Mouse (Mus musculus) MEL (cell line): ENCODE measurements around the gene Tor1a. TPM values are rescaled to one million over a fixed set of nuclear protein-coding genes. Genes with fewer than 3 reads are reported as not detected.

Source experiments
- DNase-seq: peaks from one replicate; pipeline ENCODE4 v3.0.0; 2011; ENCODE audit warnings: low read depth, low spot score
- H3K27ac ChIP-seq: 2 replicates; pipeline ENCODE4 v1.5.1; 2012; ENCODE audit warnings: low read depth, mild to moderate bottlenecking, control low read depth, low read length, moderate library complexity; ENCODE audit not compliant: control insufficient read depth
- H3K27me3 ChIP-seq, 2 experiments: fragments of 150-350 bp in 1 of 2; sonication (generic) in 1 of 2; 2 replicates each; pipeline ENCODE4 v1.6.1; 2012; ENCODE audit warnings: low read length in 2 of 2, mild to moderate bottlenecking in 2 of 2, improper control_type of control experiment in 1 of 2, moderate library complexity in 1 of 2; ENCODE audit not compliant: insufficient read depth in 2 of 2, control insufficient read depth in 1 of 2
- H3K36me3 ChIP-seq, 2 experiments: 2 replicates each; pipeline ENCODE4 v1.6.1; 2012 to 2014; ENCODE audit warnings: low read length in 2 of 2, improper control_type of control experiment in 1 of 2, inconsistent platforms in 1 of 2, mild to moderate bottlenecking in 1 of 2; ENCODE audit not compliant: insufficient read depth in 2 of 2, control insufficient read depth in 1 of 2
- H3K4me1 ChIP-seq, 2 experiments: fragments of 150-350 bp in 1 of 2; sonication (generic) in 1 of 2; 2 replicates each; pipeline ENCODE4 v1.6.1; 2012; ENCODE audit warnings: low read length in 2 of 2, improper control_type of control experiment in 1 of 2, mild to moderate bottlenecking in 1 of 2; ENCODE audit not compliant: insufficient read depth in 2 of 2, control insufficient read depth in 1 of 2
- H3K4me3 ChIP-seq, 2 experiments: fragments of 150-350 bp in 1 of 2; sonication (generic) in 1 of 2; 2 replicates each; pipeline ENCODE4 v1.5.1; 2012; ENCODE audit warnings: low read depth in 2 of 2, low read length in 2 of 2, mild to moderate bottlenecking in 2 of 2, moderate library complexity in 2 of 2, control low read depth in 1 of 2, improper control_type of control experiment in 1 of 2; ENCODE audit not compliant: control insufficient read depth in 1 of 2, insufficient read depth in 1 of 2
- H3K79me2 ChIP-seq: 2 replicates; pipeline ENCODE4 v1.6.1; 2012; ENCODE audit warnings: mild to moderate bottlenecking, low read length, moderate library complexity; ENCODE audit not compliant: control insufficient read depth, poor library complexity, insufficient read depth
- H3K9ac ChIP-seq: 2 replicates; pipeline ENCODE4 v1.6.1; 2012; ENCODE audit warnings: low read depth, mild to moderate bottlenecking, control low read depth, low read length, moderate library complexity; ENCODE audit not compliant: control insufficient read depth, poor library complexity, severe bottlenecking
- H3K9me3 ChIP-seq: fragments of 150-350 bp; sonication (generic); replicated peaks from 2 replicates; pipeline ENCODE4 v1.6.1; 2012; ENCODE audit warnings: mild to moderate bottlenecking, low read length, improper control_type of control experiment, moderate library complexity; ENCODE audit not compliant: insufficient read depth
- CHD2 ChIP-seq: IDR thresholded peaks from 2 replicates; pipeline ENCODE4 v1.6.1; 2011; ENCODE audit warnings: low read length, improper control_type of control experiment
- E2F4 ChIP-seq: IDR thresholded peaks from 2 replicates; pipeline ENCODE4 v1.6.1; 2011; ENCODE audit warnings: low read depth, low read length, improper control_type of control experiment, borderline replicate concordance
- EP300 ChIP-seq, 2 experiments: IDR thresholded peaks; 2 replicates each; pipeline ENCODE4 v1.6.1; 2011; ENCODE audit warnings: improper control_type of control experiment in 2 of 2, low read length in 2 of 2, low read depth in 1 of 2, mild to moderate bottlenecking in 1 of 2
- ETS1 ChIP-seq: IDR thresholded peaks from 2 replicates; pipeline ENCODE4 v1.6.1; 2012; ENCODE audit warnings: low read depth, mild to moderate bottlenecking, inconsistent platforms, low read length, improper control_type of control experiment, moderate library complexity
- GABPA ChIP-seq: IDR thresholded peaks from 2 replicates; pipeline ENCODE4 v1.6.1; 2012; ENCODE audit warnings: low read depth, mild to moderate bottlenecking, inconsistent platforms, low read length, improper control_type of control experiment, moderate library complexity
- MAFK ChIP-seq: IDR thresholded peaks from 2 replicates; pipeline ENCODE4 v1.6.1; 2011; ENCODE audit warnings: low read depth, mild to moderate bottlenecking, low read length, improper control_type of control experiment, borderline replicate concordance
- MAX ChIP-seq: IDR thresholded peaks from 2 replicates; pipeline ENCODE4 v1.6.1; 2011; ENCODE audit warnings: low read length, improper control_type of control experiment
- MYB ChIP-seq: IDR thresholded peaks from 2 replicates; pipeline ENCODE4 v1.6.1; 2011; ENCODE audit warnings: mild to moderate bottlenecking, low read depth, low read length, improper control_type of control experiment
- NRF1 ChIP-seq: IDR thresholded peaks from 2 replicates; pipeline ENCODE4 v1.6.1; 2014; ENCODE audit warnings: low read depth, mild to moderate bottlenecking, inconsistent platforms, low read length, improper control_type of control experiment, moderate library complexity; ENCODE audit not compliant: poor library complexity, insufficient read depth, severe bottlenecking
- POLR2A ChIP-seq, 2 experiments: IDR thresholded peaks; 2 replicates each; pipeline ENCODE4 v1.6.1; 2011 to 2012; ENCODE audit warnings: low read length in 2 of 2, mild to moderate bottlenecking in 2 of 2, control low read depth in 1 of 2, improper control_type of control experiment in 1 of 2, low read depth in 1 of 2, moderate library complexity in 1 of 2; ENCODE audit not compliant: control insufficient read depth in 1 of 2, insufficient read depth in 1 of 2, poor library complexity in 1 of 2
- POLR2AphosphoS5 ChIP-seq: IDR thresholded peaks from 2 replicates; pipeline ENCODE4 v1.6.1; 2012; ENCODE audit warnings: low read depth, borderline replicate concordance, mild to moderate bottlenecking, inconsistent platforms, low read length, moderate library complexity, mixed read lengths
- RAD21 ChIP-seq: IDR thresholded peaks from 2 replicates; pipeline ENCODE4 v1.6.1; 2011; ENCODE audit warnings: mild to moderate bottlenecking, low read depth, low read length, improper control_type of control experiment
- RCOR1 ChIP-seq: IDR thresholded peaks from 2 replicates; pipeline ENCODE4 v1.6.1; 2012; ENCODE audit warnings: low read depth, mild to moderate bottlenecking, inconsistent platforms, low read length, improper control_type of control experiment
- SIN3A ChIP-seq: IDR thresholded peaks from 2 replicates; pipeline ENCODE4 v1.6.1; 2012; ENCODE audit warnings: low read length, improper control_type of control experiment, inconsistent platforms
- SMC3 ChIP-seq: IDR thresholded peaks from 2 replicates; pipeline ENCODE4 v1.6.1; 2011; ENCODE audit warnings: low read depth, low read length, improper control_type of control experiment
- TBP ChIP-seq: IDR thresholded peaks from 2 replicates; pipeline ENCODE4 v1.8.0; 2011; ENCODE audit warnings: low read depth, low read length, improper control_type of control experiment
- USF1 ChIP-seq: IDR thresholded peaks from 2 replicates; pipeline ENCODE4 v1.6.1; 2014; ENCODE audit warnings: low read depth, mild to moderate bottlenecking, inconsistent platforms, low read length, improper control_type of control experiment, moderate library complexity
- USF2 ChIP-seq, 2 experiments: IDR thresholded peaks; 2 replicates each; pipeline ENCODE4 v1.6.1; 2011 to 2012; ENCODE audit warnings: improper control_type of control experiment in 2 of 2, low read length in 2 of 2, borderline replicate concordance in 1 of 2, inconsistent platforms in 1 of 2, low read depth in 1 of 2, mild to moderate bottlenecking in 1 of 2; ENCODE audit not compliant: insufficient read depth in 1 of 2
- ZC3H11A ChIP-seq: IDR thresholded peaks from 2 replicates; pipeline ENCODE4 v1.6.1; 2012; ENCODE audit warnings: low read depth, mild to moderate bottlenecking, inconsistent platforms, low read length, improper control_type of control experiment
- ZKSCAN1 ChIP-seq: IDR thresholded peaks from 2 replicates; pipeline ENCODE4 v1.6.1; 2012; ENCODE audit warnings: low read depth, mild to moderate bottlenecking, inconsistent platforms, low read length, improper control_type of control experiment, moderate library complexity
- ZNF384 ChIP-seq: IDR thresholded peaks from 2 replicates; pipeline ENCODE4 v1.6.1; 2012; ENCODE audit warnings: low read depth, mild to moderate bottlenecking, inconsistent platforms, low read length, improper control_type of control experiment
- polyA plus RNA-seq, 2 experiments: library from polyadenylated mRNA; stranded (reverse) in 1 of 2; unstranded in 1 of 2; fragments of >175 nt in 1 of 2; fragments of >200 nt in 1 of 2; gene quantifications; 2 replicates each; pipeline versions ENCODE4 v1.2.1 to v1.2.4; 2012; ENCODE audit warnings: low replicate concordance in 2 of 2, low read depth in 1 of 2; ENCODE audit not compliant: insufficient read length in 2 of 2, insufficient read depth in 1 of 2, missing spikeins in 1 of 2
- total RNA-seq: library from RNA; depleted of rRNA; stranded (reverse); fragments of 300-350 nt; gene quantifications from 2 replicates; pipeline ENCODE4 v1.2.3, GENCODE M21; 2012

The Tor1a gene
- total and polyA plus RNA-seq, 3 experiments: 55.6 to 60.1 TPM; not detected in 1

DNA sequence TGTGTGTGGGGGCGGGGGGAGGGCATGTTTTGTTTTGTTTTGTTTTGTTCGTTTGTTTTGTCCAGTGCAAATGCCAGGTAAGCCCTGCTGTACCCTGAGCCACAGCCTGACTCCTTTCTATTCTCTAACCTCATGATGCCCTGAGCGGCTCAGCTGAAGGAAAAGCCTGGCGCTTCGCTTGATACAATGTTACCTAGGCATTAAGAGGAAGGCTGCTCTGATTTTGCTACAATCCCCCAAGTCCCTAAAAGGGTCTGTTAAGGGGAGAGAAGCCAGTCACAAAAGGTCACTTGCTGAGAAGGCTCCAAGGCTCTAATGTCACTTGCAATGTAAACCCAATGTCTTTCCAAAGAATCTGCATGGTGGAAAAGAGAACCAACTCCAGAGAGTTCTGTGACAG is 52.4 kb downstream of the Tor1a start:
- H3K4me3 ChIP-seq: no peak overlapping the region
- H3K27me3 ChIP-seq: no peaks in the 10 kb centered on the region; a peak in 2 of 4 replicates
- TF ChIP-seq ETS1: no peak
- no peak for TF ChIP-seq MAFK
- TF ChIP-seq USF1: no peak
- TF ChIP-seq SIN3A: no peak
- no peak for TF ChIP-seq TBP
- no peak for TF ChIP-seq POLR2AphosphoS5
- no peak for TF ChIP-seq E2F4
- no peak for TF ChIP-seq EP300 (IDR thresholded peaks at IDR 0.05; ENCODE audit: low read depth in 1 of 2, low read length in 2 of 2)
- TF ChIP-seq RCOR1: no peak
- no peak for TF ChIP-seq ZNF384
- no peak for TF ChIP-seq NRF1
- H3K79me2 ChIP-seq: no peaks in the 10 kb centered on the region
- H3K9ac ChIP-seq: no peak overlapping the region
- no peaks in the 10 kb centered on the region for H3K9me3 ChIP-seq
- H3K36me3 ChIP-seq: peaks cover 0 to 8% of the 10 kb centered on the region in 2 experiments; a peak in 2 of 4 replicates
- H3K27ac ChIP-seq: no peak overlapping the region
- H3K4me1 ChIP-seq: peaks cover 3 to 8% of the 10 kb centered on the region in 2 experiments; a peak in 3 of 4 replicates
- DNase-seq: no peak

DNA sequence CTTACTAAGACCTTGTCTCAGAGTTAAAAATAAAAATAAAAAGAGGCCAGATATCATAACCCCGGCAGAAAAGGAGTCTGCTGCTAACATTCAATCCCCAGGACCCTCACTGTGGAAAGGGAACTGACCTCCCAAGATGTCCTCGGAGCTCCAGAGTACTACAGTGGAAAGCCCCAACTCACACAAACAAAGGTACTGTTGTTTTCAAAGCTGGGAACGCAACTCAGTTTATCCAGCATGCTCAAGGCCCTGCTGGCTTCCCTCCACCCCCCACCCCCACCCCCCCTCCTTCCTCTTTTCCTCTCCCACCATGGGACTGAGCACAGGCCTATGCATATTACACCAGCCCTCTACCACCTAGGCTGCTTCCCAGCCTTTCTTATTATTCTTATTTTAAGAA is 52.9 kb downstream of the Tor1a start:
- no peaks in the 10 kb centered on the region; a peak in 2 of 4 replicates for H3K27me3 ChIP-seq
- H3K9me3 ChIP-seq: no peaks in the 10 kb centered on the region
- H3K36me3 ChIP-seq: peaks cover 0 to 3% of the 10 kb centered on the region in 2 experiments; a peak in 2 of 4 replicates
- no peak overlapping the region for H3K27ac ChIP-seq
- H3K4me1 ChIP-seq: peaks cover 3 to 4% of the 10 kb centered on the region in 2 experiments; a peak in 3 of 4 replicates
- TF ChIP-seq MYB: no peak
- no peak for TF ChIP-seq USF2 (IDR thresholded peaks at IDR 0.05; ENCODE audit: borderline replicate concordance in 1 of 2, insufficient read depth in 1 of 2, low read depth in 1 of 2, low read length in 2 of 2)
- no peak for TF ChIP-seq RAD21
- no peak for TF ChIP-seq POLR2A (IDR thresholded peaks at IDR 0.05; ENCODE audit: control insufficient read depth in 1 of 2, insufficient read depth in 1 of 2, low read depth in 1 of 2, low read length in 2 of 2, poor library complexity in 1 of 2)
- TF ChIP-seq SMC3: no peak
- no peak for TF ChIP-seq GABPA
- TF ChIP-seq ZC3H11A: no peak
- TF ChIP-seq CHD2: no peak
- no peak for TF ChIP-seq NRF1
- TF ChIP-seq ZKSCAN1: no peak
- TF ChIP-seq MAX: no peak
- H3K79me2 ChIP-seq: no peaks in the 10 kb centered on the region
- no peak for DNase-seq
- no peak overlapping the region for H3K9ac ChIP-seq
- no peak overlapping the region for H3K4me3 ChIP-seq
